Mouse (Mus musculus) monocyte, adult 5-6 weeks (primary cell): Measurements from ENCODE around the gene Anp32e. TPM values are rescaled to one million over a fixed set of nuclear protein-coding genes. Genes with fewer than 3 reads are reported as not detected.
"Not testable (repeated sequence)": the region's sequence is repeated elsewhere in the genome, so short reads cannot be mapped to it uniquely, and the experiment has no call there.

Source experiments
- ATAC-seq: fragments of 153-309, 156-312 bp; replicated peaks from 2 replicates; pipeline ENCODE4 v1.8.0; 2017; ENCODE audit warnings: mild to moderate bottlenecking; ENCODE audit not compliant: low TSS enrichment, insufficient number of reproducible peaks, severe bottlenecking, poor library complexity, low FRiP score
- total RNA-seq: library from RNA; stranded (forward); fragments of 200-1000, 200-491, 200-594 nt; gene quantifications from 3 replicates; pipeline ENCODE4 v1.2.3, GENCODE M21; 2017

Gene Anp32e
- total RNA-seq, 1 experiment from 2014 or later: 150 TPM

DNA sequence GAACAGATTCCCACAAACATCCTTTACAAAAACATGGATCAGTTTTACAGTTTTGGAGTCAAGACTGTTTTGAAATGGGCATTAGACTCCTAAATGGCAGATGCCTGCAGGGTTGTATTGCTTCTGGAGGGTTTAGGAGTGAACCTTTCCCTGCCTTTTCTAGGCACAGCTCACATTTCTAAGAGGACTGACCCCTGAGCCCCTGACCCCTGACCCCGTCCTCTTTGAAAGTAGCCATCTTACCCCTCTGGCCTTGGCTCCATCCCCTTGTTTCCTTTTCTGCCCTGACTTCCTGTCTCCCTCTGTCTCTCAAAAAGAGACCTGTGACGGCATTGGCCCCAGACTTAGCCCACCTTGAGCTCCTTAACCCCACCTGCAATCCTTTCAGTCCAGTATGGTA lies 34.2 kb downstream of the Anp32e start:
- ATAC-seq: no peak

DNA sequence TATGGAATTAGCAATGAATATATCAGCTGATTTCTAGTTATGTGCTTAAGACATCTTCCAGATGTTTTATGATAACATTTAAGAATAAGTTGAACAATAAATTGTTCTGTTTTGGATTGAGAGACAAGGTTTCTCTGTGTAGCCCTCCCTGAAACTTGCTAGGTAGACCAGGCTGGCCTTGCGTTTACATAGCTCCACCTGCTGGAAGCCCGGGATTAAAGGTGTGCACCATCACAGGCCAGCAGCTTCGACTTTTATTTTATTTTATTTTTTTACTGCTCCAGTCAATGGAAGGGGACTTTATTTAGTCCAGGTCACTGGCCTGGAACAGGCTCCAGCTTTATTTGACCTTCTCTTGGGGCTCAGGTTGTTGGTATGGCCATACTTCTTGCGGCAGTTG lies 34.6 kb downstream of the Anp32e start:
- no peak for ATAC-seq

DNA sequence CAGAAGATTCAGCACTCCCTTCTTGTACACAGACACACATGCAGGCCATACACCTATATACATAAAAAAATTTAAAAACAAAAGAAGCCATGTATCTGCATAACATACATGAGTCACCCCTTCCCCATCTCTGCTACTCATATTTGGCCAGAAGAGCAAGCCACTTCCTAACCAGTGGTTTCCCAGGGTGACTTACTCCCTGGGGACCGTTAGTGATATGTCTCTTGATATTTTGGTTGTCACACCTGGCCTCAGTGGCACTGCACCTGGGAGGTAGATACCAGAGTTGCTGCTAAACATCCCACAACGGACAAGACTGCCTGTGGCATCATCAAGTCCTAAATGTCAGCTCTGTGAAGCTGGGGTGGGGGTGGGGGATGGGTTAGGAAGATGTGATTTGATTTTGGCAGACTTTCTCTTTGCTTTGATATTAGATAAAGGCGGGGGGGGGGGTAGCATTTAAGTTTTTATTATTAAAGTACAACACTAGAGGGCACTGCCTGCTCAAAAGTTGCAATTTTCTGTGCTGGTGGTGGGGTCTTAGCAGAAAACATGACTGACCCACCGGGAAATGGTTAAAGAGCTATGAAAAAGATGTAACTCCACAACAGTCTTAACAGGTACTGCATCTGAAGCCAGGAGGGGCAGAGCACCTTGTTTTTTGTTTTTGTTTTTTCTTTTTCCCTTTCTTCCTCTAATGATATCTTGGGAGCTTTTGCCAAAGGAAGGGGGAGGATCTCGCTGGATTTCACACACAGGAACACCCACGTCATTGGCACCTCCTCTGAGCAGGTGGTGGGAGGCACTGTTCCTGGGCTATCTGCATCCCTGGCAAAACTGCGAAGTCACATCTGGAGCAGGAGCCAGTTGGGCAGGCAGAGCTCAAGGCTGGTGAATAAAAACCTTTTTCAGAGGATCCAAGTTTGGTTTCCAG lies 36.7 kb downstream of the Anp32e start:
- ATAC-seq: no peak

- ATAC-seq: no peak
Measured at GRCm38 (mm10) chr3:95969277-95969676, 40.2 kb downstream of the Anp32e start.

- ATAC-seq: not testable (repeated sequence)
Measured at GRCm38 (mm10) chr3:95970661-95971060, 41.6 kb downstream of the Anp32e start.

DNA sequence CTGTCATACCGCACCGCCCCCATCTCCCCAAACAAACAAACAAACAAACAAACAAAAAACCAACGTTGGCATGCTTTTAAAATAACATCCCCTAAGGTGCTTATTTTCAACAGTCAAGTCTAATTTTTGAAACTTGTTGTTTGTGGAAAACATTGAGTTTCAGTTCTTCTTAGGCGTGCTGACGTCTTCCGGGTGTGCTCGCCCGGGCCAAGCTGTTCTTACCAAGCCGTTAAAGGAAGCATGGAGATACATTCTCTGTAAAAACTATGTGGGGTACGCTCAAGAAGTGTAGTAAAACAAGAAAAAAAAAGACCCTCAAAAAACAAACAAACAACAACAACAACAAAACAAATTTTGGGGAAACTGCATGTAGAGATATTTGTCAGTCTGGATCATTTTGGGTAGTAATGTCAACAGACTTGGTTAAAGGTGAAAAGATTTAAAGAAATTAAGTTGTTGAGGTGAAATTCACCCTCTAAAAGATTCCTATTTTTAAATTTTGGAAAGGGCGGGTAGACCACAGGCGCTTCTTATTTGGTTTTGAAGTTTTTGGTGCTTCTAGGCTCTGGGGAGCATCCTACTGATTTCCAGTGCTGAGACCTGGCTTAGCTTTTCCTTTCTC lies 43.3 kb downstream of the Anp32e start:
- peak; percentile 65; the same call in 1 of the 2 replicates for ATAC-seq

DNA sequence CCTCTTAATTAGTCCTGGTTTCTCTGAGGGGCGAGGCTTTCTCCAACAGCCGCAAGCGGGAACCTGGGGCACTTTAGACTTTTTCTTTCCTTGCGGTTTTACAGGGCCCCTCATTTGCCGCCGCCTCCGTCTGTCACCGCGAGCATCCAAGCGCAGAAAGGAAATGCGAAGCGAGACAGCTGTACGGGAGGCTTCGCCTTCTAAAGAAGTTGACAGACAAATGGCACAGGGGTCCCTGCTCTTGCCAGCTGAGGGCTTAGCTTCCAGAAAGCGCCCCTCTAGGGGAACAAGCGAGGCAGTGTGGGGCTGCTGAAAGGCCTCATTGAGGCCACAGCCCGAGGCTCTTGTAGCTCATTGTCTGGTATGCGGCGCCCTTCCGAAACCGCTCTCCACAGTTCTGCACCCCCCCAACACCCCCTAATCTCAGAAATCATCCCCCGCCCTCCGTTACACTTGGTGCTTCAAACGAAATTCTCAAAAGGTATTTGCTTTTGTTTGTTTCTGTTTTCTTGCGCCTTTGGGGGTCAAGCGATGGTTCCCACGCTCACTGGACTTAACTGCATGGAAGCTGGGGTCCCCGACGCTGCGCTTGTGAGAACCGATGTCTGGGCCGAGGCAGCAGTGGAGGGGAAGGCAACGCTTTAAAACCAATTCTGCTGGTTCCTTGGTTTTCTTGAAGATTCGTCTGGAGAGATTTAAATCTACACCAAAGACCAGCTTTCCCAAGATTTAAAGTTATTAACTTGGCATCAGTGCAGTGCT lies 44.0 kb downstream of the Anp32e start:
- peak; percentile 59 for ATAC-seq

DNA sequence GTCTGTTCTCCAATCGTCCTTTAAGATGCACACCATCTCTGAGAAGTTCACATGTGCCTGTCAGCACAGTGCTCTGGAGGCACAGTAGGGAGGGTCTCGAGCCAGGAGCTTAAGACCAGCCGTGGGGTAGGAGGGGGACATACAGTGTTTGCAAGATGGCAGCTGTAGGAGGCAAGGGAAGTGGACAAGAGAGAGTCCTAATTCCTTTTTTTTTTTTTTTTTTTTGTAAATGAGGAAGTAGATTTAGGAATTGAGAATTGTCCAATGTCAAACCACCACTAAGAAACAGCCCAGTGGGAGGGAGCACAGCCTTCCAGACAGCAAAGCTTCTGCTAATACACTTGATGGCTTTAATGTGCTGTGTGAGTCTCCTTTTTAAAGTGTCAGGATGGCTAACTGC lies 48.0 kb downstream of the Anp32e start:
- peak; percentile 48 for ATAC-seq

- not testable (repeated sequence) for ATAC-seq
Measured at GRCm38 (mm10) chr3:95977587-95977986, 48.5 kb downstream of the Anp32e start.

DNA sequence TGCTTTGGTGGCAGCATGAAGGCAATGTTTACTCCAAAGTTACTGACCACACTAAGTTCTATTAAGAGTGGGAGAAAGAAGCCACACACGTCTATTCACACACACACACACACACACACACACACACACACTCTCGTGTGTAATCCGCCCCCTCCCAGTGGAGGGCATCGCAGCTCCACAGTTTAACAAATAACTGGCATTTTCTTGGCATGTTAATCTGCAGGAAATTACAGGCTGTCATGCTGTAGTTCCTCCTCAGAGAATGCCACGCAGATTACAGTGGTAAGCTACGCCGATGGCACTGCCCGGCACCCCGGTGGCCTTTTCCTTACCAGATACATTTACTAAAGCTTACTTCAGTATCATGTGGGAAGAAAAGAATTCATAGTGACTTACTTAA lies 49.2 kb downstream of the Anp32e start:
- ATAC-seq: 0 out of 2 replicates have a peak, but pooled peaks have one; percentile 18

DNA sequence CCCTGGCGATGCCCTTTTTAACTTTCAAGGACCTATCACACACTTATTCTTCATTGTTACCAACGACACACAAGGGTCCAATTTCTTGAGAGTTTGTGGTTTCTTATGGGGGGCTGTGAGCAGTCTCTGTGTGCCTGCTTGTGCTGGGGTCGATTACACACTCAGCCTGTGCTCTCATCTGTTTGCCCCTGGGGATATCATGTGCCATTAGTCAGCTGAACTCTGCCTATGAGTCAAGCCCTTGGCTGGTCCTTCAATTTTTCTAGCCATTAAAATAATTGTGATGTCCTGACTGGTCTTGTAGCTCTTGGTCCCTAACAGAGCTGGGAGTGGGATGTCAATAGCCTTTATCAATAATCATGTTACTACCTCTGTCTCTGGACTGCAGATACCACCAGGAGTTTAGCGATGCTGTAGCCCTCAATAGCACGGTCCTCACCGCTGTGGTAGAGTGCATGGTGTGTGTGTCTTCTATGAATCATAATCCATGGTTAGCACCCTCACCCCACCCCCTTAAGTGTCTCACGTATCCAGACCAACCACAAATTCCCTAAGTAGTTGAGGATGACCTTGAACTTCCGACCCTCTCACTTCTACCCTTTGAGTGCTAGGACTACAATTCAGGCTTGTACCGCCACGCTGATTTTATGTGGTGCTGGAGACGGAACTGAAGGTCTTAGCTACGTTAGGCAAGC lies 51.4 kb downstream of the Anp32e start:
- no peak for ATAC-seq

- no peak for ATAC-seq
Measured at GRCm38 (mm10) chr3:95982129-95982528, 53.1 kb downstream of the Anp32e start.

- no peak for ATAC-seq
Measured at GRCm38 (mm10) chr3:95985209-95986000, 56.4 kb downstream of the Anp32e start.

GRCm38 (mm10) chr3:95986001-95986622 lies 57.1 kb downstream of the Anp32e start:
- ATAC-seq: peak; percentile 42

- no peak for ATAC-seq
Measured at GRCm38 (mm10) chr3:95986984-95987383, 57.9 kb downstream of the Anp32e start.

GRCm38 (mm10) chr3:95987386-95988110 lies 58.5 kb downstream of the Anp32e start:
- peak; percentile 65 for ATAC-seq

DNA sequence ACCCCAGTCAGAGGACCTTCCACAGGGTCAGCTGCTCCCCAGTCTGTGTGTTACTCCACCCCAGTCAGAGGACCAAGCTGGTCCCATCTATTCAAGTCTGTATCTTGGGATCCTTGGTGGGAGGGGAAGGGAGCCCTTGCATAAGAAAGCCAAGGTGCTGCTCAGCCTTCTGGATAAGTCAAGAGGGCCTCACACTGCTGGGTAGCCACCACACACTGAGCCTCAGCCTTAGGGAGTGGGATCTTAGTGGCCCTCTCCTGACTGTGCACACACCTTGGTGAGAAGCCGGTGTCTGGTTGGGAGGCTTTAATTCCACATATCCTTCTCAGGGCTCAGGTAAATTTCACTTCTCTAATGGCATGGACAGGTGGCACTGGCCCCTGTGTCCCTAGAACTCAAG lies 59.1 kb downstream of the Anp32e start:
- no peak for ATAC-seq
